Mouse (Mus musculus) cerebellum, adult 2 months (tissue): Measurements from ENCODE around the gene Tmem231.

Experiments
- CTCF ChIP-seq: fragments of 200-500 bp; IDR thresholded peaks from 2 replicates; pipeline ENCODE4 v1.5.1; 2011; ENCODE audit warnings: low read depth, mild to moderate bottlenecking, control low read depth, low read length, moderate library complexity, borderline replicate concordance; ENCODE audit not compliant: insufficient read depth
- POLR2A ChIP-seq: fragments of 200-500 bp; IDR thresholded peaks from 2 replicates; pipeline ENCODE4 v1.6.1; 2011; ENCODE audit warnings: low read length, control low read depth, borderline replicate concordance; ENCODE audit not compliant: insufficient read depth

DNA sequence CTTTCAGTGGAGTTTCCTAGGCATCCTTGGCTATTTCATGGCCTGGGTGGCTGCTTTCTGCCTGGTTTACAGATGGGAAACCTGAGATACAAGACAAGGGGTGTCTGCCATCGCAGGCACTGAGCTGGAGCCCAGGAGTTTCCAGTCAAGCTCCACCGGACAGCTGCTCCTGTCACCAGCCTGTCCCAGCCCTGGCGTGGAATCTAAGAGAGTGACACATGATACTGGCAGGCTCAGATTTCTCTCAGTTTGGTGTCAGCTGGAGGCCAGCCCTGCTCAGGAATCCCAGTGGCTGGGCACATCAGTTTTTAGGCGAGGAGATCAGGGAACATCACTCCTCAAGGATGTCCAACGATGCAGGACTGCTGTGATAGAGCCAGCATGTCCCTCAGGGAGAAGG lies 31.6 kb downstream of the Tmem231 start:
- TF ChIP-seq CTCF (no peak), POLR2A (no peak)
